Mouse (Mus musculus) adipocyte (in vitro differentiated cells): ENCODE data around the gene Apaf1.

Experiments used
- DNase-seq: peaks from one replicate; pipeline ENCODE4 v3.0.0-alpha.2; 2016; ENCODE audit warnings: low spot score

Gene Apaf1

DNA sequence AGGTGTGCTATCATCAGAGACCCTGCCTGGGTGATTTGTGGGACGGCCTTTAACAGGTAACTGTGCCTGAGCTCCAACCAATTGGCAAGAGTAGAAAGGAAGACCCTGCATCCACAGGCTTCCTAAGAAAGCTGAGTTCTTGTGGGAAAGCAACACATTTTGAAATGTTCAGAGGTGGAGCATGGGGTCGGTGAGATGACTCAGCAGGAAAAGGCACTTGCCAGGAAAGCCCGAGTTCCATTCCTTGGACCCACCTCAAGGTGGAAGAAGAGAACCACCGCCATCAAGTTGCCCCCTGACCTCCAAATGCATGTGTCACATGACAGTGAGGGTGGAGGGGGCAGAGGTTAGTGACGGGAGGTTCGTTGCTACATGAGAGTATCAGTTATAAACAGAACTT lies 108.1 kb downstream of the Apaf1 start:
- DNase-seq = no peak

DNA sequence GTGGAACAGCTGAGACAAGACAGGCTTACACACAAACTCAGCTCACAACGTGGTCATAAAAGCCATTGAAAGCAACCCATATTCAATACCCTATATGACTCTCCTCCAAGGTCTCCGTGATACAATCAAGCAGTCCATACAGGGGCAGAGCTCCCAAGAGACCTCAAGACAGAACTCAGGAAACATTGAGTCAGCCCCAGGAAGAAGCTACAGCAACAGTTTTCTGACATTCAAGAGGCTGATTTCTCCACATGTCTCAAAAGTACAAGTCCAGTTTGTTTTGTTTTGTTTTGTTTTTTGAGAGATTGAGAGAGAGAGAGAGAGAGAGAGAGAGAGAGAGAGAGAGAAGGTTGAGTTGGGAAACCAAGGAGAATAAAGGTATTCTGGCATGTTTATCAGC lies 108.5 kb downstream of the Apaf1 start:
- no peak for DNase-seq

DNA sequence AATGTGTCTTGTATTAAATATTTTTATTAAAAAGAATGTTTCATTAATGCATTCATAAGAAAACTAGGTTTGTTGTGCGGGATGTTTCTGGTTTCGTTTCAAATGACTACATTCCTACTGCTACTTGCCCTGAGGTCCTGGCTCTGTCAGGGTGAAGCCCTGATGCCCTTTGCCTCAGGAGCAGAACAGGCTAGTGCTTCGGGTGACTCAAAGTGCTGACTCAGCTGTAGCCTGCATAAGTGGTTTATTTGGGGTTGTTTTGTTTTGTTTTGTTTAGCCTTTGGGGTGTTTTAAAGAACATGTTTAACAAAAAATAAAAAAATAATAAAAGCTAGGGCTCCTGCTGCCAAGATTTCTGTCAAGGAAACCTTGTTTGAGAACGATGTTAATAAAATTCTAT lies 112.0 kb downstream of the Apaf1 start:
- DNase-seq = peak; percentile 53

DNA sequence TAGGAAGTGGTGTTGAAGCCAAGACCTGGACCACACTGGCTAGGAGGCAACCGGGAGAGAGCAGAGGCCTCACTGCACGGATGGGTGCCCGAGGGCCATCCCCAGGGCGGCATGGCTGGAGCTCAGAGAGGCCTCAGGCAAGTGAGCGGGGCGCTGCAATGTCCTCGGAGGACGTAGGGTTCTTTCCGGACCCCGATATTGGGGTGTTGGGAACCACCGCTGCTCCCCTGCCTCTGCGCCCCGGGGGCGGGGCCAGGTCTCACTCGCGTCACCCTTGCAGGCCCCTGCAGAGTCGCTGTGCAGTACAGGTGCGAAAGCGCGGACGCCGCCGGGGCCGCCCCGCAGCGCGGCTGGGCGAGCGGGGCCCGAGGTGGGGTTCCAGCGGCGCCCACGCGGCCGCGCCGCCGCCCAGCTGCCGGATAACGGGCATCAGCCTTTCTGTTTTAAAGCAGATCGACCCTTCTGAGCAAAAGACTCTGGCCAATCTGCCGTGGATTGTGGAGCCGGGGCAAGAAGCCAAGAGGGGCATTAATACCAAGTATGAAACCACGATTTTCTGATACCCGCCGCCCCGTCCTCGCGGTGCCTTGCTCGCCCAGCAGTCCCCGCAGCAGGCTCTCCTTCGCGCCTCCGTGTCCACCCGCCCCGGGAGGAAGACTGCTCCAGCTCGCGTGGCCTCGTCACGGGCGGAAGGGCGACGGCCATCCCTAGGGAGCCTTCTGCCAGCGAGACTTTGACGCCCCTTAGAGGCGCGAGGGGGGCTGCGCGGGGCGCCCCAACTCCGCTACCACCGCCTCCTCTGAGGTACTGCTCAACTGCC lies 113.0 kb downstream of the Apaf1 start:
- no peak for DNase-seq

DNA sequence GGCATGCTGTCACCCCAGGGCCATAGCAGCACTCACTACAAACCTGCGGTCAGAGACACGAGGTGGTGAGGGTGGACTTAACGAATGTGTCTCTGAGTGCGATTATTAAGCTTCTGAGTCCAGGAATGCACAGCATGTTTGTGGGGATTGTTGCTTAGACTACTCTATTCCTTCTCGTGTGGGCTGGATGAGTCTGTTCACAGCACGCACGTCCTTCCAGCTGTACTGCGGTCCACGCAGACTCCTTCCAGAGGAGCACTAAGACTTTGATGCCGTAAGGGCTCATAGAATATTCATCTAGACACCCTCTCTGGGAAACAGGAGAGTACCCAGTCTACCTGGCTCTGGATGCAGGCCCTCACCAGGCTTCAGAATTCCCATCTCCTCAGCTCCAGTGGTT lies 114.3 kb downstream of the Apaf1 start:
- no peak for DNase-seq

DNA sequence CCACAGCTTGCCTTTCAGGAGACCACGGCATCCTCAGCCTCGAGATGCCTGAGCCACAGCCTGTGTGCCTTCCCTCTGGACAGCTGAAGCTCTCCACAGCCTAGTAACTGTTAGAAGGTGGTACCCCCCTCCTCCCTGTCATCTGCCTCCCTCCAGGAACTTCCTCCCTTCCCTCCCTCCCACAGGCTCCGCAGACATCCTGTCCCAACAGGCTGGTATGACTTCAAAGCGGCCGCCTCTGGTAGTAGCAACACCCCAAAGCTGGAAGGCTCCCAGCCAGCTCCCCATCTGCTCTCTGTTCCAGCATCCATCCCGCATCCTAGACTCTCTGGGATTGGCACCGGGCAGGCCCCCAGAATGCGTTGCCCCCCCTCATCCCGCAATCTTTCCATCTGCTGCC lies 115.7 kb downstream of the Apaf1 start:
- no peak for DNase-seq

DNA sequence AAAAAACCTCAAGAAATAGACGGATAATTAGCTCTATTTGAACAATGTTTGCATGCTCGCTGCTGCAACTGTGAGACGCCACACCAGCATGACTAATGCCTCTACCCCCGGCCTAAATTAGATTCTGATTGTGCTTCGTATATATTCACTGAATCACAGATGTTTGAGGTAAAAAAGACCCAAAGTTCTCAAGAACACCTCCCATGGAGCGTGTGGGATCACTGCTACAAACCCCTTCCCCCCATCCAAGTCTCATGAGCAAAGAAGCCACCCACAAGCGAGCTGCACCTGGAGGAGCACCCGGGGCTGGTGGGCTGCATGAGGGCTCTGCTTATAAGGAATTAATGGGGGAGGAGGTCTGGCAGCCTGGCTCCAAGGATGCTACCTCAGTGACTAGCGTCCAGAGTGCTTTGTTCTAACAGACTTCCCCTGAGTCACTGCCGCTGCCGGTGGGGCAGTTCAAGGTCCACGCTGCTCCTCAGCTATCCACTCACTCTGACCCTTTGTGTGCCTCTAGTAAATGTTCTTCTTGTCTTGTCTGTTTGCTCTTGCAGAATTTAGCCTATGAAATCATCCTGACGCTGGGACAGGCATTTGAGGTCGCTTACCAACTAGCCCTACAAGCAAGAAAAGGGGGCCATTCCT lies 116.8 kb downstream of the Apaf1 start:
- DNase-seq = no peak

DNA sequence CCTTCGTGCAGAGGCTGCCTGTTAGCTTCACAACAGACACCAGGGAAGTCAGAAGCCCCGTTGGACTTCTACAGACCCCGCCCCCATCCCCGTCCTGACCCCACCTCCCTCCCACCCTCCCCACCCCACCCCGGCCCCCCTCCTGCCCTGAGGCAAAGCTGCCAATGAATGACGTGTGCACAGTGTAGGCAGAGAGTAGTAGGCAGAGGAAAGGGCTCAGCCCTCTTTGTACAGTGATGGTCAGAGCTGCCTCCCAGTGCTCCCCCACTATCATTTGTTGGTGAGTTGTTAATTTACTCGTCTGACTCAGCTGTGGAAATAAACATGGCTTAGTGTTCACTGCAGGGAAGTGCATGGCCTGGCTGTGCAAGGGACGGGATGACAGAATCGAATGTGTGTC lies 118.1 kb downstream of the Apaf1 start:
- no peak for DNase-seq

DNA sequence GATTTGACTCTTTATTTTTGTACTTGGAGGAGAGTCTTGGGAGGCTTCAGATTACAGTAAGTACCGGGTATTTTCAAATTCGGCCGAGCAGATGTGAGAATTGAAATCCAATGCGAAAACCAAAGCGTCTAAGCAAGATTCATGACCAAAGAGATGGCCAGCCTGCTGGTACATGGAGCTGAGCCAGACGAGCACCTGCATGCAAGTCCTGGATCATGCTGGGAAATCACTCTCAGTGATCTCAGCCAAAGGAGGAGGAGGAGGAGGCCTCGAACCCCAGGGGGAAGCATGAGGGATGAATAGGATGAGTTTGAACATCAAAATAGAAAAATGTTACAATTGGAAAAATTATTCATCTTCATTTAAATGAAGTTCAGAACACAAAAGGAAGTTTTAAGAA lies 122.2 kb downstream of the Apaf1 start:
- no peak for DNase-seq

DNA sequence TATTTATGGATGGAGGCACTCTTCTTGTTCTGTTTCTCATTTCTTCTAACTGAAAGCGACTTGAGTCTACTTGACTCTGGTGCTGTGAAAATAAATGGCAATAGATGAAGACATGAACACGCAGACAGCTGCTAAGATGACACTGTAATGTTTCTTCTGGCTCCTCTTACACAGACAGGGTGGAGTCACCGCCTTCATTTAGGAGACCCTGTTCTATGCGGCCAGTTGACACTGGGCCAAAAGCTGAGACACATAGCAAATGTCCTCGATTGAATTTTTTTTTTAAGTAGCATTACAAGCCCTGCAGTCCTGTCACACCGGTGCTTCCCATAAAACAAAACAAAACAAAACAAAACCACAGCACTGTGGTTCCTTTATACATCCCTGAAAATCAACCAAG lies 128.7 kb downstream of the Apaf1 start:
- no peak for DNase-seq

DNA sequence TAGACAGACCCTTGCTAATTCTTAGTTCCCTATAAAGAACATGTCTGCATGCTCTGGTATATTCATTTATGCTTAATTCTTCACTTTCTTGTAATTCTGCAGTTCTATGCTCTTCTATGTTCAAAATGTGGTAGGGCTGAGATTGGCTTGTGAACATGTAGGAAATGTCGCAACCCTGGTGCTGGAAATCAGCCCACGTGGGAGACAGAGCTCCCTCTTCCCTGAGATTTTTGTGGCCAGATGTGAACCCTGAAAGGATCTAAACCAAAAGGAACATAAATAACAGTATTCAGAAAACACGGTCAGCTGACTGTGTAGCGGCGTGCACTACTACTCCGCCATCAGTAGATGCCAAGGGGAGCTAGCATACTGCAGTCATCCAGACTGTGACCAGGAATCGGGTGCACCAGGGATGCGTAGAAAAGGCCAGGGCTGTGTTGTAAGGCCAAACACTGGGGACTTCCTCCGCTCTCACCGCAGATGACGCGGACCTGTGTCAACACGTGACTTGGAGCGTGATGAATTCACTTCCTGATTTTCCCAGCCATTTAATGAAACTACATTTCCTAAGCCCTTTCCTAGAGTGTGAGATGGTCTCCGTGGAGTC lies 129.4 kb downstream of the Apaf1 start:
- DNase-seq = peak; percentile 28

DNA sequence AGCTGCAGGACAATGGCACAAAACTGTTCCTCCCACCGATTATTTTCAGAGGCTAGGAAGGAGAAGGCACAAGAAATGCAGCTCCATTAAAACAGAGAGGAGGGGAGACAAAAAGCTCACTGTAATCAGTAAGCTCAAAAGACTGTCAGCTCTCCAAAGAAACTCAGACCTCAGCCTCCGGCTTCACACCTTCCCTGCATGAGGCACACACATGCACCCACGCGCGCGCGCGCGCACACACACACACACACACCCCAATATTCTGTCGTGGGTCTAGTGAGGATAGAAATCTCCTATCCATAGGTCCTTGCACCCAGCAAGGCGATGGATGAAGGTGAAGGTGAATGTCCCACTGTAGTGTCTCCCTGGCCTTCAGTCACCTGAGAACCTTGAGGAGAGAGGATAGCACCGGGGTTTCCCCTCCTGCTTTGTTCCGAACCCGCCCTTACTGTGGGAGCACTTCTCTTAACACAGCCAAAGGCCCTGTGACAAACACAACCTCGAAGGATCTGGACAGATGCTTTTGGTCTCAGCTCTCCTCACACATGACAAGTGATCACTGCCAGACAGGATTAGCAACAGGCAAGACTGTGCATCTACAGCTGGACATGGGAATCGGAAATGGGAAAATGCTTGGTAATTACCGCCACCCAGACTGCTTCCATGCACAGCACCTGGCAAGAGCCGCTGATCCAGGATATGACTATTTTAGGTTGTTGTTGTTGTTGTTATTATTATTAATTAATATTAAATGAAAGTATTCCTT lies 134.8 kb downstream of the Apaf1 start:
- no peak for DNase-seq

DNA sequence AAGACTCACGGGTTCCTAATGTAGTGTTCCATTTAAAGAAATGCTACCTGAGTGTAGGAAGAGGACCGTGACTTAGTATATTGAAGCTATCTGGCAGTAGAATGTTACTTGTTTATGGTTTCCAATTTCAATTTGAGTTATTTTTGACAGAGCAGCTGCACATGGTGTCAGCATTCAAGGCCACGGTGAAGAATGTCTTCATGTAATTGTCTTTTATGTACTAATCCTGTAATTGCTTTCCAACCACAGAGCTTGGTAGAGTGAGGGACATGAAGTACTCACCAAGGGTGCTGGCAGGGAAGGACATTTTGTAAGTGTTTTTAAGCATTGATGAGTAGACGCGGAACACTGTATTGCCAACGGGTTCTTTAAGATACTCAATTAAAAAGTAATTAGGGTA lies 135.5 kb downstream of the Apaf1 start:
- DNase-seq = no peak

DNA sequence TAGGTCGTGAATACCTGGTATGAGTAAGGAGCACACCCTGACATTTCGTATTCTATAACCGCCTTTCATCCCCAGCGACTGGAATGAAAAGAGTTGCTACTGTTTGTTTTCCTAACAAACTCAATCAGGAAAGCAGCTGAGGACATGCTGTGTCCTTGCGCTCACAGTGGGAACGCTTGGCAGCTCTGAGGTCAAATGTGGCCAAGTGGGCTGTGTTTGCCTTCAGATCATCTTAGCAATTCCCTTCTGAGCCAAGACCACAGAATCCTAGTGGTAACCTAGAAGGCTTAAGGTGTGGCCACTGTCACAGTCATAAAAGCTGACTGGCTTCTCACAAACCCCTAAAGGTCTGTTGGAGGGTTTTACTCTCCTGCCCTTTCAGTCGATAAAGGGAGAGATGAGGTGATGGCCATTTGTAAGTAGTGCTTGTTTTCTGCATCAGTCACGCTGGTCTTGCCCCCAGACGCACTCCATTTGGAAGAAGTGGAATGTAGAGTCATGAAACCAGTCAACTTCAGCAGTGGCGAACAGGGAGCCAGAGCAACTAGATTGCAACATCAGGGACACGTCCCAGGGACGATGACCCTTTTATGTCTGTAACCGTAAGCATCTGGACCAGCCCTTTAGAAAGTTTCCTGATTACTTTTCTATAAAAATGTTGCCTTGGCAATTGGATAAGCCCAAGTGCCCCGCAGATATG lies 140.4 kb downstream of the Apaf1 start:
- no peak for DNase-seq

DNA sequence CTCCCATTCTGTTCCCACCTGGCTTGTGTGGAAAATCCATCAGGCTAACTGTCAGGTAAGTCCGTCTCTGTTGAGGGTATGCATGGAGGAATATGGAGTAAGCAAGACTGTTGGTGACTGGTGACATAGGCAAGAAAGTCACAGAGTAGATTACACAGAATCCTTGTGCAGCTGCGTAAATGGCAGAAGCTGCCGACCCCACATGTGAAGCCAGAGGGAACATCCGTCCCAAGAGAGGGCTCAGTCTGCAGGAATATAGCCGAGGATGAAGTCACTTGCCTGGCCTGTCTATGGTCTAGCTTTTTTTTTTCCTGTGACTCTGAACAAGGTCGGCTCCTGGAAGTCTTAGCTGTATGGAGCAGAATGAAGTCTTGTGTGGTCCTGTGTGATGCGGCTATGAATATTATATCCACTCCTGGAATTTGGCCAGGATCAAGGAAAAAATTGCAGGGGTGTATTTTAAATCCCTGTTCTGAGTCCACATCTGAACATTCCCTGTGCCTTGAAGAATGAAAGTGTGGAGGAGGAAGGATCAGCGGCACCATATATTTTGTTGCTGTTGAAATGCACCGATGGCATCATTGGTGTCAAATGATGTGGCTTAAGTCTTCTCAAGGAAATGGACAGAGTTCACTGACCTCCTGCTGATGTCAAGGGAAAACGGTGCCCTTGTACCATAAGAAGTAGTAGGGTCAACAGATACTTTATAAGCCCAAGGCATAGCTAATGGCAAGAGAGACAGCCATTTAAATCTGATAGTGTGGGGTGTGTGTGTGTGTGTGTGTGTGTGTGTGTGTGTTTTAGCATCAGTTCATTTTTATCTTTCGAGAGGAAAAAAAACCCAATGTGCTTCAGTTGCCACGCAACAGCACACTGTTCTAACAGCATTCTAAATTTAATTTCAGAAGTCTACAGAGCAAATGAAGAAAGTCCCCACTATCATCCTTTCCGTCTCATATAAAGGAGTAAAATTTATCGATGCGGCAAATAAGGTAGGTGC lies 141.7 kb downstream of the Apaf1 start:
- DNase-seq = no peak
